Mouse (Mus musculus): ENCODE measurements at regions not wholly inside any gene's neighbourhood (a gene's known extent, or its start where the extent isn't known, plus 50 kb on each side); places are given as distances from the start of the nearest gene placed in this dataset.

DNA sequence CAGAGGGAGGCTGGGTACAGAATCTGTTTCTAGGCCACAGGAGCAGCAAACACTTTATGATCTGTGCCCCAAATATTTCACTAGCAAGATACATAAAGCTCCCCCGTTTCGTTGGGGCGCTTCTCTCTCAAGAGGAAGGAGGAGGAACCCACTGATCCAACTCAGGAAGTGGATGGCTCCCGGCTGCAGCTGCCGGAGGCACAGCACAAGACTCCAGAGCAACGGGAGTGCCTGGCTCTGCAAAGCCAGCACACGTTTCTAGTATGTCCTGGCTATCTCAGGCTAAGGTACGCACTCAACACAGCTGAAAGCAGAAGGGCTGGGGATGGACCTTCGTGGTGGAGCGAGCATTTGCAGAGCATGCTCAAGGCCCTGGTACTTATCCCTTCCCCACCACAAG lies 223.2 kb upstream of the Sox2 start:
- TF ChIP-seq CTCF (IDR thresholded peaks at IDR 0.05; ENCODE audit: extremely low read depth, insufficient read length, insufficient replicate concordance, low read depth, low read length) (no peak), POLR2A (IDR thresholded peaks at IDR 0.05; ENCODE audit: low read depth, low read length) (no peak)
